Mouse (Mus musculus) adrenal gland, adult (tissue): ENCODE measurements around the gene Defb29.

Experiments used
- DNase-seq, 2 experiments: peaks; one replicate each; pipeline ENCODE4 v3.0.0; 2022 to 2023; ENCODE audit warnings: low spot score in 1 of 2; ENCODE audit not compliant: inconsistent age in 2 of 2

The Defb29 gene

GRCm38 (mm10) chr2:152539944-152540710 is at the start of gene Defb29:
Gene Defb29 (minus strand): TSS chr2:152540098.
- DNase-seq, result no peak

DNA sequence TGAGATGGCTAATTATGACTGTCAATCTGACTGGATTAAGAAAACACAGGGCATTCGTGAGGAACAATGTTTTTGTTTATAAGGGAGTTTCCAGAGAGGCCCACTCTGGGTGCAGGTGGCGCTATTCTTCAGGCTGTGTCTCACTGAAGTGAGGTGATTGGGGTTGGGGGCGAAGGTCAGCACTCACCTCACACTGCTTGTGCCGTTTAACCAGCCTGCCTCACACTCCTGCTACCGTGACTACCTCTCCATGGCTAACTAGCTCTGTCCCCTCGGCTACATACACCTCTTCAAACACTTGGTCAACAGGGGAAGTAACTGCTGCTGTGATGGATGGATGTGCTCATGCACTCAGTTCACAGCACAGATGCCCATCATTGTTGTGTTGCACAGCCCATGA is 49.1 kb upstream of the Defb29 start:
- DNase-seq, result no peak

- DNase-seq, result no peak
Observed at GRCm38 (mm10) chr2:152588450-152588849, 48.6 kb upstream of the Defb29 start.

GRCm38 (mm10) chr2:152586926-152587560 is 47.1 kb upstream of the Defb29 start:
- DNase-seq, result peak in 1 of 2 experiments; percentile 78

DNA sequence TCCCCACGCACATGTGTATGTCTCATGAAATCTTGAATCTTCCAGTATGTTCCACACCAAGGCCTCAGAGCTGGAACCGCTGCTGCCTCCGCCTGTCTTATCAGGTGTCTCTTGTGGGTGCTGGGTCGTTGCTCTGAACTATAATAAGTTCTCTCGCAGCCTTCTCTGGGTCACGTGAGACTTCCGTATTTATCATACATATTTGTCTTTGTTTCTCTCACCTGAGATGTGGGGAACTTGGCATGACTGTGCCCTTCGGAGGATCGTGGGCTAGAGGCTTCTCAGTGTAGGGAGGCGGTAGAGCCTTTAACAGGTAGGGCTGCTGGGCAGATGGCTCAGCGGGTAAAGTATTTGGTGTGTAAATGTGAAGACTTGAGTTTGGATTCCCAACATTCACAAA is 40.7 kb upstream of the Defb29 start:
- no peak for DNase-seq

GRCm38 (mm10) chr2:152580107-152580506 is 40.2 kb upstream of the Defb29 start, which contains the start of gene Defb19:
Gene Defb19 (minus strand): TSS chr2:152580312.
- peak in 1 of 2 experiments; percentile 60 for DNase-seq

GRCm38 (mm10) chr2:152573484-152573883 is 33.6 kb upstream of the Defb29 start:
- no peak for DNase-seq

DNA sequence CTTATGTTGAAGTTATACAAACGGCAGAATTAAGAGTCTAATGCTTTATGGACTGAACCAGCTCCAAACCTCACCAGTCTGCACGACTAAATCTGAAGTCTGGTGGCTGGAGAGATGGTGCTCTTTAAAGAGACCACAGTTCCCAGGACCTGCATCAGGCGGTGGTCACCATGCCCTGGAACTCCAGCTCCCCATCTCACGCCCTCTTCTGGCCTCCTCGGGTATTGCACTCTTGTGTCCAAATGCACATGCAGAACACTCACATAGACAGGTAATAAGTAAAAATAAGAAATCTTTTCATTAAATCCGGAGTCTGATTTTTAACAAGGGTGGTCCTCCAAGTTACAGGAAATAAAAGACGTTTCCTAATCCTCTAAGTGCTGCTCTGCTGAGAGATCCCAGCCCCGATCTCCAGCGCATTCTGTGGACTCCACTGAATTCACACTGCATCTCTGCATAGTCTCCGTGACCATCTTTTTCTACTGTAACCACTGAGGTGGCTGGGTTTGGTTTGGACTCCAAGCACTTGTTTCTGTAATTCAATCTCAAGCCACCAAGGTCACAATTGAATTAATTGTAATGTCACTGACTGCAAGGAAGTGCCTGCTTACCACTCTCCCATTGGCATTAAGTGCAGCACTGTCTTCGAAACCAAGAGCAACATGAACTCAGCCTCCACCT is 32.4 kb upstream of the Defb29 start, which contains the start of gene Defb21:
Gene Defb21 (plus strand): TSS at position 631 of the 681 bp plus-strand sequence.
- peak in 1 of 2 experiments; percentile 36 for DNase-seq

DNA sequence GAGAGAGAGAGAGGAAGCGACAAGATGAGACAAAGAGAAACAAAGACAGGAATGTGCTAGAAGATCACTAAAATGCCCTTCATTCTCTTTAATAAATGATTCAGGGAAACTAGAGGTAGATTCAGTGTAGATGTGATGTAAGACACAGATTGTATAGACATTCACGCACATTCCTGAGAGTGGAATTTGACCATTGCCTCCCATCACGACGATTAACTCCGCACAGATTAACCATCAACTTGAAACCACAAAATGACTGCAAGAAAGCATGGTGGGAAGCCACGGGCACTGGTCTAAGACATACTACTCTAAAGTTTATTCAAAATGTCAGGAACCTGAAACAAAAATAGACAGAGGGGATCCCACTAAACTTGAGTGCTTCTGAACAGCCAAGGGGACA is 30.4 kb upstream of the Defb29 start:
- no peak for DNase-seq

GRCm38 (mm10) chr2:152569881-152570280 is 30.0 kb upstream of the Defb29 start:
- no peak for DNase-seq

GRCm38 (mm10) chr2:152569038-152569437 is 29.1 kb upstream of the Defb29 start, which contains the start of gene Gm17416:
Gene Gm17416 (plus strand): TSS chr2:152569338.
- DNase-seq, result no peak

GRCm38 (mm10) chr2:152556655-152557054 is 16.8 kb upstream of the Defb29 start:
- no peak for DNase-seq

- peak; percentile 55 to 85 for DNase-seq
Observed at GRCm38 (mm10) chr2:152553774-152554423, 14.0 kb upstream of the Defb29 start.

GRCm38 (mm10) chr2:152548124-152548523 is 8.2 kb upstream of the Defb29 start:
- DNase-seq, result peak in 1 of 2 experiments; percentile 52

DNA sequence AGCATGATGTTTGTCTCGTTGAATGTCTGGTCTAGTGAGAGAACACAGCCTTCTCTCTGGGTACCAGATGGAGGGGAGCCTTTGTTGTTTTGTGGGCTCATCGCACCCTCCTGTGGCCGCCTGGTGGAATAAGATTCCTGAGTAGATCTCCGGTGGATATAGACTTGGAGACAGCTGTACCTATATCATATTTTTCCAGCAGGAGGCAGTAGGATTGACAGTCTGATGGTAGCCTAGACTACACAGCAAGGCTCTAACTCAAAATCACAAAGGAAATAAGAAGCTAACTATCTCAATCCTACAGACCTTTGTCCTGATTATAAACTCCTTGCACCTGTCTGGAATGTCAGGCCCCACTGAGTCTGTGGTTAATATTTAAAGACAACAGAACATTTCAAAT is 4.8 kb upstream of the Defb29 start:
- peak; percentile 64 to 83 for DNase-seq

DNA sequence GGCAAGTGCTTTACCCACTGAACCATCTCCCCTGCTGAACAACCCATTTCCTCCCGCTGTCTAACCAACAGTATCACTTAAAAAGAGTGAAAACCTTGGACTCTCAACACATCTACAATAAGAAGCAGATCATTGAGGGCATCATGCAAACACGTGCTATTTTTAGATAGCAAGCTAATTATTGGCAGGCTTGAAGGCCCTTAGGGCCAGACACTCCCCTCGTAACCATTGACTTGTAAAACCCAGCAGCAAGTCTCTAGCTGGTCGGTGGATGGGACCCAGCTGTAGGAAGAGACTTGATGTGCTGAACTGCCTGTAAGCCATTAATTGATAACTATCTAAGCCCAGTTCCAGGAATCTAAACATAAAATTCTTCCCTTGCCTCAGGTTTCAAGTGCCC is 3.6 kb upstream of the Defb29 start:
- no peak for DNase-seq

- DNase-seq, result no peak
Observed at GRCm38 (mm10) chr2:152542897-152543296, 3.0 kb upstream of the Defb29 start.

GRCm38 (mm10) chr2:152541979-152542378 is 2.1 kb upstream of the Defb29 start:
- no peak for DNase-seq

- DNase-seq, result peak; percentile 54 to 80
Observed at GRCm38 (mm10) chr2:152517981-152518380, 21.9 kb downstream of the Defb29 start, which contains the start of gene Defb28. Gene Defb28 (plus strand): TSS chr2:152518255.

DNA sequence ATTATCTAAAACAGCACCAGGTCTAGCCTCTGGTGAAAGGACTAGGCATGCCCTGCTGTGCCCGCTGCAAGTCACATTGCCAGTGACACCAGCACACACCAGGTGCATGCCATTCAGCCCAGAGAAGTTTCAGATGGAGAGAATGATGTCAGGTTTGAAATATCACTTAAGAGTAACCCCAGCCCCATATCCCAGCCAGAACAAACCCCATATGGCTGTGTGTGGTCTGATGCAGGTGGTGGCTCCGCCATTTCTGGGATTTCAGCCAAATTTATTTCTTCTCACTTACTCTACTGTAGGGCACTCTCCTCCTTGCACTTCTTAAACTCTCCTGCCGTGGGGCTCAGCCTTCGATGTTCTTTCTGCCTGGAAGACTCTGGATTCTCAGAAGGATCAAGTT is 23.8 kb downstream of the Defb29 start:
- no peak for DNase-seq

DNA sequence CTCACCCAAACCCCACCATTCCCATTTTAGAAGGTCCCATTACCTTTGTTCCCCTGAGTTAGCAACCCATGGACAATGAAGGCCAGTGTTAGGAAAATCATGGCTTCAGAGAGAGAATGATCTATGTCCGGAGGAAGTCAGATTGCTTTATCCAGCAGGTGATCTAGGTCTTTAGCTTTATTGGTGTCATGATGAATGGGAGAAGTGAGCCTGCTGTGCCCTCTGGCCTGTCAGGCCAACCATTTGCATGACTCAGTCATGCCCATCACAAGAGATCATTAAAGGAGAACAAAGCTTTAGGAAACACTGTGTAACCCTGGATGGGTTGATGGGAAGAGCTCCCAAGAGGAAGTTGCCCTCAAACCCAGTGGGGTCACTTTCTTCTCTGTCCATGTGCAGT is 28.3 kb downstream of the Defb29 start, which contains the start of gene Defb26:
Gene Defb26 (minus strand): TSS at position 101 of the 400 bp plus-strand sequence.
- DNase-seq, result no peak
